Mouse (Mus musculus): ENCODE measurements around the gene Mipep.

Gene Mipep

DNA sequence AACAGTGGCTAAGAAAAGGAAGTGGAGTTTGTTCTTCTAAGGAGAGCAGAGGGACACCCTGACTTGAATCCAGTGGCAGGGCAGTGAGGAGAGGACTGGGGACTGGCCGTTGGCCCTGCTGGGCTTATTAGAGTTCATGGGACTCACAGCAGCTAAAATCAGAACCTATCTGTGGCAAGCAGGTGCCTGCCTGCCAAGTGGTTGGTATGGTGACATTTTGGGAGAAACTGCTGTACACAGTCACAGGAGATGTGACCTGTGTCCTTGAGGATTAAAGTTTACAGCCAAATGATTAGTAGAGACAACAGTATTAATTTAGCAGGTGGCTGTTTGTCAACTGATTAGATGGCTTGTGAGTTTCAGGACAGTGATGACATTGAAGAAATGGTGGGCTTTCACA is 21.5 kb downstream of the Mipep start:
- DNase-seq: no peak

DNA sequence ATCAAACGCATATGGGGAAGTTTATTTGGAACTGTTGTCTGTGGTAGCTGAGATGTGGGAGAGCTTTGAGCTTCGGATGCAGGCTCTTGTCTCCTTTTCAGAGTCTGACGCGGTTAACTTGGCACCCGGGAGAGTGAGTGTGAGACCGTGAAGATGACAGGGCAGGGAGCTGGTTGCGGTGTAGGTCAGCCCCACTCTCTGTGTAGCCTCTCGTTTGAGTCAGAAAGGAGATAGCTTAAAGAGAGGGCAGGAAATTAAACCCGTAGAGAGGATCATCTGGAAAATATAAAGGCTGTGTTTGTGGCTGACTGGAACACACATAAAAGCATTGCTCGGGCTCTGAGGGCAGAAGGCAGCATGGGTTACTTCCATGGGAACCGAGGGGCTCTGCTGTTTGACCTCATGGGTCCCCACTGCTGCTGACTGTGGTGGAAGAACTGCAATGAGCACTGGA is 22.5 kb downstream of the Mipep start:
- no peak for DNase-seq

DNA sequence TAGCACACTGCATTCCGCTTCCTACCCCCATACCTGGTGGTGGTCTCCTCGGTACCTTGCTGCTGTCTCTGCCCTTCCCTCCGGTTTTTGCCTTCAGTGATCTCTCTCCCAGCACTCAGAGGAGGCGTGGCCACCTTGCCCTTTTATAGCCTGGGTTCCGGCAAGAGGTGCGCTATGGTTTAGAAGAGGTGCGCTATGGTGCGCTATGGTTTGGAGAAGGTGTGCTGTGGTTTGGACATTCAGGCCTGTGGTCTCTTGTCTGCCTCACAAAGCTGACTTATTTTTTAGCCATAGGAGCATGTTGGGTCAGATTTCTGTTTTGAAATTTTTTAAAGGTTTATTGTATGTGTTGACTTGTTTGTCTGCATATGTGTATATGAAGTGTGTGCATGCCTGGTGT is 25.5 kb downstream of the Mipep start:
- no peak for DNase-seq

DNA sequence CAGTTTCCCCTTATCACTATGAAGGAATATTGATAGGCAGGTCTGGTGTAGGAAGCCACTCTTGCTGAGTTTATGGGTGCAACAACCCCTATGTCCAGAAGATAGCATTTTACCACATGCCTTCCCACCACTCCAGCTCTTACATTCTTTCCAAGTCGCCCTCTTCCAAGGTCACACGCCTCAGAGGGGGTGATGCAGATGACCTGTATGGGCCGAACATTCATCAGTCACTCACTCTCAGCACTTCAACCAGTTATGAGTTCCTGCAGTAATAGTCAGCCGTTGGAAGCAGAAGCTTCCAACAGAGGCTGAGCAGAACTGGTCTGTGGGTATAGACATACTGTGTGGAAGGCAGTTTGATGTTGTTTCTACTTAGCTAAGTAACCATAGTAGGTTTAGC is 27.2 kb downstream of the Mipep start:
- DNase-seq: no peak

DNA sequence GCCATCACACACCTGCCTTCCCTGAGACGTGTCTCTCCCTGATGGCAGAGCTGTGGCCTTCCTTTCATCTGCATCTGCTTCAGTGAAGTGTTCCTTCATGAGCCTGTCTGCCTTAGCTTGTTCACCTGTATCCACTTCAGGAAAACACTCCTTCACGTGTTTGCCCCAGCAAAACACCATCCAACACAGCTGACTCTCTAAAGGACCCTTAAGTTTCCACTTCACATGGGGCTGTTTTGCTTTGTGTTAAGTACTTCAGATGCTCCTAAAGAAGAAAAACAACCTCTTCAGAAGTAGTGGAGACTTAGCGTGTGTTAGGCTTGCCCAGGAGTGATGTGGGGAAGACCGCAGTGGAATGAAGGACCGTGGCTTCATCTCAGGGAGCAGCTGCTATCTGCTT is 30.7 kb downstream of the Mipep start:
- DNase-seq: no peak

DNA sequence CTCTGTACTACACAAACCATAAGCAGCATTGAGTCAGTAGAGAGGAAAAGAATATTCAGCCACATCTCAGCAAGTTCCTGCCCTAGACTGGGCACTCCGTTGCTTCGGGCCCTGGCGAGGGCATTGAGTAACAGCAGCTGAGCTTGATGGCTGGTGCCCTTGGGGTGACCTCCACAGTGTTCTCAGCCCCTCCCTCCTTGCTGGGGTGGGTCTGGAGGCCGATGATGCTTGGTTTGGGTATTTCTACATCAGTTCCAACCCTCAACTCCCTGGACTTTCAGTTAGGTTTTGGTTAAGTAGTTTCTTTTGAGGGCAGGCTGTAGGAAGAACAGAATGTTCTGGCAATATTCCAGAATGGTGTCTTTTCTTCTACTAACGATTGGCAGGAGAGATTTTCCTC is 33.7 kb downstream of the Mipep start:
- DNase-seq: no peak

DNA sequence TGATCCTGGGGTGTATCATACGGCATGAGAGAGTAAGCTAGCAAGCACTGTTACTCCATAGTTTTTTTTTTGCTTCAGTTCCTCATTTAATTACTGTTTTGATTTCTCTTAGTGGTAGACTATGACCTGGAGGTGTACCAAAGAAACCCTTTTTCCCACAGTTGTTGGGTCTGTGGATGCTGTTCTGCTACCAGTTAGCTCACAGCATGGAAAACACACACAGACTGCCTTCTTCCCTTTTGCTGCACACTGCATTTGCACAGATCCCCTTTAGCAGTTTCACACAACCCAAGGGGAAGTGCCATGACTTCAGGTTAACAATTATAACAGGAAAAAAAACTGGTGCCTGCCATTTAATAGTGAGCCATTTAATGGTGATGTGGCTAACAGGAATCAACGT is 45.7 kb downstream of the Mipep start:
- DNase-seq: no peak

DNA sequence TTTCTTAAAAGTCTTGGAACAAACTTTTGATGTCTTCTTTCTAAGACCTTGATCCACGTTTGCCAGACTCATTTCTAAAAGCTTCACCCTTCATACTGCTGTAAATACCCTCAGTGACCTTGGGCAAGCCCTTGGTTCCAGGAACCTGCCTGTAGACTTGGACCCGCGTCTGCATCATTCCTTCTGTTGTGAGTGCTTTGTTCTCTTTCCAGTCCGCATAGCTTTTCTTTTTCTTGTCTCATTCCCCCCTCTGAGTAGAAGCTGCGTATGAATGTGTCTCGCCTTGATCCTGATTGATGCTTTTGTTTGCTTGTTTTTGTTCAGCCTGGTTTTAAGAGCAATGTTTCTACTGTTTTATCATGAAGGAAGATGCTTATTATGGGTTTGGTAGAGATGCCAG is 52.3 kb downstream of the Mipep start:
- no peak for DNase-seq

DNA sequence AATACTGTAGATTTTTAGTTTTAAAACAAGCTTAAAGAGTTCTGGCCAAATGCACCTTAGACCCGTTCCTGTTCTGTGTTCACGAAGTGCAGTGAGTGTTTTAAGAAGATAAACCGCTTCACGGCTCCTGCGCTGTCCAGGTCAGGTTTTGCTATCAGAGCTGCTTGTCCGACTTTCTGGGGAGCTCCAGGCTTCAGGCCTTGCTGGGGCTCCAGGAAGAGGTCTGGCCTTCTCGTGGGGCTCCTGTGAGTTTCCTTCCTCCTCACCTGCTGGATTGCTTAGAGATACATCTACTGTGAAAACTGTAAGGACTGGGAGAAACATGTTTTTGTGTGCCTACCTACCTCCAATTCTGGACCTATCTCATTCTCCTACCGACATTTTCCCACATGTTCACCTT is 55.3 kb downstream of the Mipep start:
- DNase-seq: no peak

DNA sequence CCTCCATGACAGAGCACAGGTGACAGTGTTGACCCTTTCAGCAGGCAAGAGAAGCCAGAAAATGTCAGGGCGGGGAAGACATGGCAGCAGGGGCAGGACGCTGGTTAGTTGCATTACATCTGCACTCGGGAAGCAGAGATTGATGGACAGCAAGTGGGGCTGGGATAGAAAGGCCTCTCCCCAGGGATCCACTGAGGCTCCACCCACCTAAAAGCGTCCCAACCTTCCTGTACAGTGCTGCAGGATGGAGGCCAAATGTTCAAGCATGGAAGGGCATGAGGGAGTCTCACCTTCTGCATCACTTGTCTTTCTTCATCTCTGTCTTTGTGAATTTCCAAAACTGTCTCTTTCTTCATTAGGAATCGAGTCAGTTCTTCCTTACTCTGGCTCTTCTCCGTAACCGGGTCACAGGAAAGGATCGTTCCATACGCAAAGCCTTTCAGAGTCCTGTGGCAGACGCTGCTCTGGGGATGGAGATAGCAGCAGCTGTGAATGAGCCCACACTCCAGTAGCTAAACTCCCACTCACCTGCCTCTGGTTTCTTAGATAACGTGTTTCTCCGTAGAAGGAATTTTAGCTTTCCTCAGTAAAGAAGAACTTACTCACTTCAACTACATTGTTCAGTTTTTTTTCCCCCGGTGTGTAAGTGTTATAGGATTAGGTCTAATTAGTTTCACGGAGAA is 57.7 kb downstream of the Mipep start:
- no peak for DNase-seq

DNA sequence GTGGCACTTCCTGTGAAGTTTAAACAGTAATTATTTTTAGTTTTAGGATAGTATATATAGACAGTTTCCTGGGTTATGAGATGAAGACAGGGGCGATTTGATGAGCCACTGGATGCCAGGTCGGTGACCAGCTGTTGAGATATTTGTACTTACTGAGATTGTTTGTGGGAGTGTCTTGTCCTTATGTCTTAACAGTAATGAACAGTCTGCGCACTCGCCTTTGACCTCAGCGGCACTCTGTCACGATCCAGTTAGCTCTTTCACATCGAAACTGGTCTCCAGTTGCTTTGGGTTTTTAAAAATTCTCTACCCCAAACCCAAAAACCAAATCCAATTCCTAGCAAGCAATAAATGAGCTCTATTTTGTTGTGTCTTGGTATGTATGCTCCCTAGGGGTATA is 59.2 kb downstream of the Mipep start:
- DNase-seq: no peak

DNA sequence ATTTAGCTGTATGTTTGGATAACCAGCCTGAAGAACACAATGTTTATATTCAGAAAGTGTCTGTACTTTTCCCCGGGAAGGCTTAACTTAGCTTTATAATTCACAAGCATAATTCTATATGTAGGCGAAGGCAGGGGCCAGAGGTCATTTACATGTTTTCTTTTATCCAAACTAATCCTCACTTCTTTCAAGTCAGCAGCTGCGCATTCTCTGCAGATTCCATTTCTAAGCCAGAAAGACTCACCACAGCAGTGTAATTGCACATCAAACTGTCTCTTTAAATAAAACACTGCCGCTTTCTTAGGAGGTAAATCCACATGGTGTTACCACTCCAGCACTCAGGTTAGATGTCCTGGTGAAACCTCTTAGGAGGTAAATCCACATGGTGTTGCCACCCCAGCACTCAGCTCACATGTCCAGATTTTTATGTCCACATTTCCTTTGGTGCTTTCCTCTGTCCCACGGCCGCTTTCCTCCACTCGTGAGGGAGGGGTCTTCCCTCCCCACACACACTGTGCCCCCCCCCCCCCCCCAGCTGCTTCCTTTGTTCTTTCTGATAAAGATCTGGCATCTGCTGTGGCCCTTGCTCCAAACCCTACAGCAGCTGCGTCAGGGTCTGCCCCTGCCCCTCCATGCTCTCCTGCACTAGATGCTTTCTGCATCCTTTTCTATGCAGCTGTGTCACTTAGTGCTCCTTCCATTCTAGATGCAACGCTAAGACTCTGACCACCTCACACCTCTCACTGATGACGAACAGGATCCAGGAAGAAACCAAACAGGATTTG is 61.1 kb downstream of the Mipep start:
- DNase-seq: no peak

DNA sequence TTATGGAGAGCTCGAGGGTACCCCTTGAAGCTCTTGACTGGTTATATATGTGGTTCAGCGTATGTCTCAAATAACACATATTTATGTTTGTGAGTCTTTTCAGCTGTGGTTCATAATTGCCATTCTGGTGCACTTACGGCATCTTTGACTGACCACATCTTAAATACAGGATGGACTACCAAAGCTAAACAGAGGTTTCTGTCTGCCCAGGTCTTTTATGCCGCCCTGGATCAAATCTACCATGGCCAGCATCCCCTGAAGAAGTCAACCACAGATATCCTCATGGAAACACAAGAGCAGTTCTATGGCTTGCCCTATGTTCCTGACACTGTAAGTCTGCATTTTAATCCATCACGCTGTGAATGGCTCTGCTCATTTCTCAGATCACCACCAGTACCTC is 61.8 kb downstream of the Mipep start:
- no peak for DNase-seq

DNA sequence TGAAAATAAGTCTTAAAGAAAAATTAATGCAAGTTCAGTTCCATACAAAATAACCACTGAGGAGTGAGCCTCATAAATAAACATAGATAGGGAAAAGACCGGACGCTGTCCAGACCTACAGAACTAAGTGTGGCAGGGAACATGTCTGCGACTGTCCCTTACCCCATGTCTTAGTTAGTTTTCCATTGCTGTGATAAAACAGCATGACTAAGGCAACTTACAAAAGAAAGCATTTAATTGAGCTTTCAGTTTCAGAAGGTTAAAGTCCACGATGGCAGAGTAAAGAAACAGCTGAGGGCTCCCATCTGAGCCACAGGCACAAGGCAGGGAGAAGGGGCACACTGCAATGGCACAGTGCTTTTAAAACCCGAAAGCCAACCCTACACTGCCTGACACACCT is 63.8 kb downstream of the Mipep start:
- no peak for DNase-seq

DNA sequence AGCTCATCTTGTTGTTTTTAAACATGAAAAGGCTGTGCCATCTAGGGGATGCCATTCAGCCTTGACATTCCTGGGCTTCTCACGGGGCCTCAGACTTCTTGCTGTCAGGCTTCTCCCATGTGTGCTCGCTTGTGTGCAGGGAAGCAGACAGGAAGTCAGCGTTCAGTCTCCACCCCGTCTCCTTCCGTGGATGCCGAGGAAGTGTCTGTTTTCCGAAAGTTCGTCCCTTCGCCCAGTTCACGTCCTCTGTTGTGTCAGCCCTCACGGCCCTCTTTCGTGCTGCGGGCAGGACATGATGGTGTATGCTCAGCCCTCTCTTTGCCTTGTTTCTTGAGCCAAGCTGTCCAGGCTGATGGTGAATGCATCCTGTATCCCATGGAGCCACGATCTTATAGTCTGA is 65.7 kb downstream of the Mipep start:
- no peak for DNase-seq

DNA sequence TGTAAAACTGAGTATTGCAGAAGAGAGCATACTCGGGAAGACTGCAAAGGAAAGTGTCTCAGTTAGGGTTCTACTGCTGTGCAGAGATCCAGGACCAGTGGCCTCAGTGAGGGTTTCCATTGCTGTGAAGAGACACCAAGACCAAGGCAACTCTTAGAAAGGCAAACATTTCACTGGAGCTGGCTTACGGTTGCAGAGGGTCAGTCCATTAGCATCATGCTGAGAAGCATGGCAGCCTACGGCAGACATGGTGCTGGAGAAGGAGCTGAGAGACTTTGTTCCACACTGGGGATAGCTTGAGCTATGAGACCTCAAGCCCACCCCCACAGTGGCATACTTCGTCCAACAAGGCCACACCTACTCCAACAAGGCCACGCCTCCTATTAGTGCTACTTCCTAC is 67.3 kb downstream of the Mipep start:
- no peak for DNase-seq

DNA sequence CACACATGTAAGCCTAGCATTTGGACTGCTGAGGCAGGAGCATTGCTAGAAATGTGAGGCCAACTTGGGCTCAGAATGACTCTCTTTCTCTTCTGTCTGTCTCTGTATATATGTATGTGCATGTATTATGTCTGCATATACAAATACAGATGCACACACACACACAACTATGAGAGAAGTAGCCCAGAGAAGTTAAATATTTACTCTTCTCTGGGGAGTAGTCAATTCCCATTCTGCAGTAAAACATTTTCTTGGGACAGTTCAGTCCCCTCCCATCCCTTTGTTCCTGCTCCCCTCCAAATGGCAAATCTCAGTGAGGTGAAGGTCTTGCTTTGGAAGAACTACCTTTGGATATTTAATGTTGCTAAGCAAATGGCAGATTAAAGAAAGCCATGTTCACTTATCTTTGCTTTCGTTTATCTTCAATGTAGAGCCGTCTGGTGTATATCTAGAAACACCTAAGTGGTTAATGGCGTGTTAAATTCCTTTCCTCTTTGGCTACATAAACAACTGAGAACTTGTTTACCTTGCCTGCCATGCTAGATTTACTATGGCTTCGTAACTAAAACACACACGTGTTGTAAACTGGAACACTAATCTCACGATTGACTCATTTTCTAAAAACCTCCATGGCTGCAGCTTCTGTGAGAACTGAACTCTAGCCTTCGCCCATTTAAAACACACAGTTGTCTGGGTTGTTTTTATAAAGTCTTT is 72.0 kb downstream of the Mipep start:
- DNase-seq: no peak

DNA sequence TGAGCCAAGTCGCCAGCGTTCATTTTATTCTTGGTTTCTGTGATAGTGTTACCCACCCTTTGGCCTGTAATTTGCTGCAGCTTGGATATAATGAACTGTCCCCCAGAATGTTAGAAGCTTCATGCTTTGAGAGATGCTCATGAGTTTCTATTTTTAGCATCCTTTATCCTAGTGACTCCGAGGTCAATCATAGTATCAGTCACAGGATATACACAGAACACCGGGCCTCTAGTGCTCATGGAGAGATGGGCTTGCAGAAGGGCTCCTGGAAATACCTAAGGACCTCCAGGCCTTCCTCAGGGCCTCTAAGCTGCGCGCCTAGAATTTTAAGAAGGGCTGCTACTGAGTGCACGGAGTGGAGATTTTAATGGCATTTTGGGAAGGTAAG is 72.5 kb downstream of the Mipep start:
- DNase-seq: no peak

DNA sequence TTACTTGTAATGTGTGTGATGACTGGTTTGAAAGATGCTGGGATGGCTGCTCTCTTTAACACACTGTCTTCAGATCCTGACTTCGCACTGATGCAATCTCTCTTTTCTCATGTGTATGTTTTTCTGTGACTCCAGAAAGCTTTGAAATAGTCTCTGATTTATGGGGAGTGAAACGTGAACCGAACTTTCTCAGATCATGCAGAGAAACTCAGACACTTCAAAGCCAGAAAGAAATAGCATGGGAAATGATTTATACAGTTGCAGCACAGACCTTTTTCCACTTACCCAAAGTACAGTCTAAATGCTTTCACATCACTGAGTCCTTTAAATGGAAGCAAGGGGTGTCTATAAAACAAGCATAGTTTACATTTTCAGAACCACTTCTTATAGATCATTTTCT is 79.0 kb downstream of the Mipep start:
- DNase-seq: no peak

DNA sequence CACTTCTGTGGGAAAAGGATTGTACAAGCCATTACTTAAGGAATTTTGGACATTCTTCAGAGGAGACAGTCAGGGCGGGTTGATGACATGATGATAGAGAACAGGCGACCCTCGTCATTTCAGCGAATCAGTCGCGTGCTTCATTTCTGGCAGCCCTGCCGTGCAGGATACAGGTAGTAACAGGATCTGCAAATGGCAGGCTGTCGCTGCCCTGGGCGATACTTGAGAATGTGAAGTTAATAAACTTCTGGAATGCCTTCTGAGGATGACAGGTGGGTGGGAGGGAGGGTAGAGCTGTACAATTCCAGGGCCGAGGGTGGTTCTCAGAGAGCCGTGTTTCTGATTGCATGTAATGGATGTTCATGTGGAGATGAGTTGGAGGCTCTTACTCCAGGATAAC is 82.0 kb downstream of the Mipep start:
- DNase-seq: no peak

DNA sequence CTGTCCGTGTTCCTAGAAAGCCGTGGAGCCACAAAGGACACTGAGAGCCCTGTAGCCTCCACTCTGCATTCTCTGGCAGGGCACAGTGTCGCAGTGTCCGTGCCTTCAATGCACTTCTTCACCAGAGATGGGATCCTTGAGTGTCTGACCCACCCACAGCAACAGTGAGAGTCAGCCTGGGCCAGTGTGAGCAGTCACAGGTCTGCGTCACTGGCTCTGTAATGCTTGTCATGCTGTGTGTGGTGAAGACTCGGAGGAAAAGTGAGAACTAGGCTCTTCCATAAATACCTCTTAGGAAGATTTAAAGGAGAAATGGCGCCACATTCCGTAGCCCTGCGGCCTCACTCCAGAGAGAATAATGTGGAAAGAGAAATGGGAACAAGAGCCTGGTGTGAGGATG is 84.0 kb downstream of the Mipep start:
- no peak for DNase-seq

DNA sequence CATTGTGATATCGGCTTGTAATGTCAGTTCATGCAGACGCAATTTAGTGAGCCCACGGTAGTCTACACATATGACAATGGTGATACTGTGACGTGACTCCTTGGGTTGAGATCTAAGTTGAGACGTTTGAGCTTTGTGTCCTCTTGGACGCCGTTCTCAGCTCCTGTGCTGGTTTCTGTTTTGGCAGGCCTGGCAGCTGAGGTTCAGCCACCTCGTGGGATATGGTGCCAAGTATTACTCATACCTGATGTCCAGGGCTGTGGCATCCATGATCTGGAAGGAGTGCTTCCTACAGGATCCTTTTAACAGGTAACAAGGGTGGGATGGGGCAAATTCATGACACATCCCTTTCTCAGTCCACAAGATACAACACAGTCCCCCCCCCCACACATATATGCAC is 87.5 kb downstream of the Mipep start:
- DNase-seq: peak; percentile 82

DNA sequence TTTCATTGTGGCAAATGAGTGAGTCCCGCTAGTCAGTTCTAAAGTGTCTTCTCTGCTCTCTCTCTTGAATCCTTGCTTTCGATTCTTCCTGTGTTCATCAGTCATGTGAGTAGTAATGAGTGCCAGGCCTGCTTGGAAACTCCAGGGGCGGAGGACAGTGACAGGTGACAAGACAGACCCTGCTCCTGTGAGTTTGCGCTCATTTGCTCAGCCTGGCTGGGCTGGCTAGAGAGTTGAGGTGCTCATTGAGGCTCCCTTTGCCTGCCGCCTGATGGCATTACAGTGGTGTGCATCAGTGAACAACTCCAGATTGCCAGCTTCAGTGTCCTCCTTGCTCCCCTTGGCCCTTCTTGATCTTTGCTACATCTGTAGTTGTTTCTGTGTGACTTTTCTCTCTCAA is 97.7 kb downstream of the Mipep start:
- DNase-seq: no peak

DNA sequence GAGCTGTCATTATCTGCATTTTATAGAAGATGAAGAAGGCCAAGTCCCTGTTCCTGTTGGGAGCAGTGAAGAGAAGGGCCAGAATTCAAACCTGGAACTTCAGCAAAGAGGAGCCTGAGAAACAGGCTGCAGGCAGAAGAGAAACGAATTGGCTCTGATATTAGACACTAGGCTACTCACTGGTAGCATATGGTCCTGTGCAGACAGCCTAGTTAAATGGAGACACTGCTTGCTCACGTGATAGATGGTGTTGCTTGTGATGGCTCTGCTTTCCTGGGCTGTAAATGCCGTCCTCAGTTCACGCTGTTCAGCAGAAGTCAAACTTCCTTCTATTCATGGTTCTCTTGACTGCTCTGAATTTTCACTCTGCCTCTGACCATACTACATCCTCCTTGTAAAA is 98.3 kb downstream of the Mipep start:
- peak; percentile 56 for DNase-seq
